Mouse (Mus musculus): ENCODE results near the gene Ttc41. TPM values are rescaled to one million over a fixed set of nuclear protein-coding genes. Genes with fewer than 3 reads are reported as not detected.
"Not testable (repeated sequence)": the region's sequence is repeated elsewhere in the genome, so short reads cannot be mapped to it uniquely, and the experiment has no call there.

Ttc41 gene
- 0.53 and 0.59 TPM in 2 replicates for polyA plus RNA-seq (2015; fragmentation: Nextera tagmentation; extraction: Ambion mirVana)

GRCm38 (mm10) chr10:86705318-86705921 lies at the start of gene Ttc41, which contains the start of gene Hsp90b1:
Ttc41 (plus strand) TSS chr10:86705811.
Hsp90b1 (minus strand) TSS chr10:86705509.
- peak; percentile 96 for ATAC-seq (ENCODE audit: insufficient read depth)
- H3K4me3 ChIP-seq (replicated peaks): peak within 1 kb of the TSS; percentile 77
- H3K9ac ChIP-seq: peak within 1 kb of the TSS; percentile 93
- H3K4me1 ChIP-seq (replicated peaks): peaks cover 56% of the 10 kb centered on the region
- H3K27ac ChIP-seq (replicated peaks): peak within 1 kb of the TSS; percentile 89
- H3K36me3 ChIP-seq (replicated peaks): peaks cover 32% of the 10 kb centered on the region
- H3K27me3 ChIP-seq: no peaks in the 10 kb centered on the region
- no peaks in the 10 kb centered on the region for H3K9me3 ChIP-seq (replicated peaks)
- WGBS (ENCODE audit: insufficient replicate concordance): under 1% methylated on average over 51 of the region's 51 CpGs
- H3K4me2 ChIP-seq: peak within 1 kb of the TSS; percentile 89

- WGBS (ENCODE audit: insufficient replicate concordance): 64% methylated on average over 4 of the region's 4 CpGs
- not testable (repeated sequence) for H3K4me1 ChIP-seq (replicated peaks)
Measured at GRCm38 (mm10) chr10:86670550-86670949, 35.1 kb upstream of the Ttc41 start.

GRCm38 (mm10) chr10:86684797-86685178 lies 20.8 kb upstream of the Ttc41 start:
- WGBS (ENCODE audit: insufficient replicate concordance): 28% methylated on average over 2 of the region's 2 CpGs
- H3K4me1 ChIP-seq (replicated peaks); H3K27ac ChIP-seq (replicated peaks); H3K27me3 ChIP-seq; H3K36me3 ChIP-seq (replicated peaks); H3K9ac ChIP-seq; ATAC-seq (ENCODE audit: insufficient read depth); H3K9me3 ChIP-seq (replicated peaks): not testable (repeated sequence)
- H3K4me2 ChIP-seq: peak overlapping the region; percentile 87
- H3K4me3 ChIP-seq (replicated peaks): peak overlapping the region; percentile 74

More at GRCm38 (mm10) chr10:86670550-86670949, 35.1 kb upstream of the Ttc41 start:
- not testable (repeated sequence) for H3K36me3 ChIP-seq (replicated peaks); H3K9ac ChIP-seq; H3K4me3 ChIP-seq (replicated peaks); H3K27ac ChIP-seq (replicated peaks); H3K4me2 ChIP-seq; H3K27me3 ChIP-seq; H3K9me3 ChIP-seq (replicated peaks); ATAC-seq (ENCODE audit: insufficient read depth)

- H3K4me2 ChIP-seq: peak overlapping the region; percentile 87
- under 1% methylated on average over 53 of the region's 53 CpGs for WGBS (ENCODE audit: insufficient replicate concordance)
- ATAC-seq (ENCODE audit: insufficient read depth): peak; percentile 89
Measured at GRCm38 (mm10) chr10:86685179-86686016, 20.2 kb upstream of the Ttc41 start.

GRCm38 (mm10) chr10:86686017-86686360 lies 19.6 kb upstream of the Ttc41 start:
- WGBS (ENCODE audit: insufficient replicate concordance): 18% methylated on average over 9 of the region's 9 CpGs
- H3K9ac ChIP-seq: peak overlapping the region; percentile 77
- H3K4me2 ChIP-seq: peak overlapping the region; percentile 87
- not testable (repeated sequence) for H3K4me1 ChIP-seq (replicated peaks); H3K27ac ChIP-seq (replicated peaks); H3K9me3 ChIP-seq (replicated peaks); H3K27me3 ChIP-seq; ATAC-seq (ENCODE audit: insufficient read depth)
- peak overlapping the region; percentile 74 for H3K4me3 ChIP-seq (replicated peaks)
- peaks cover 13% of the 10 kb centered on the region for H3K36me3 ChIP-seq (replicated peaks)

More at GRCm38 (mm10) chr10:86685179-86686016, 20.2 kb upstream of the Ttc41 start:
- not testable (repeated sequence) for H3K4me1 ChIP-seq (replicated peaks); H3K27me3 ChIP-seq; H3K36me3 ChIP-seq (replicated peaks); H3K9me3 ChIP-seq (replicated peaks)
- Histone ChIP-seq H3K27ac (replicated peaks) (peak overlapping the region; percentile 75), H3K4me3 (replicated peaks) (peak overlapping the region; percentile 74), H3K9ac (peak overlapping the region; percentile 77)

GRCm38 (mm10) chr10:86700251-86700650 lies 5.4 kb upstream of the Ttc41 start:
- H3K4me2 ChIP-seq: peak overlapping the region; percentile 18
- WGBS (ENCODE audit: insufficient replicate concordance): 54% methylated on average over 3 of the region's 3 CpGs
- H3K9me3 ChIP-seq (replicated peaks): no peaks in the 10 kb centered on the region
- ATAC-seq (ENCODE audit: insufficient read depth): no peak
- H3K4me1 ChIP-seq (replicated peaks): peaks cover 48% of the 10 kb centered on the region
- peaks cover 72% of the 10 kb centered on the region for H3K36me3 ChIP-seq (replicated peaks)
- no peak overlapping the region for H3K9ac ChIP-seq
- H3K27ac ChIP-seq (replicated peaks): no peak overlapping the region
- no peak overlapping the region for H3K4me3 ChIP-seq (replicated peaks)
- H3K27me3 ChIP-seq: no peaks in the 10 kb centered on the region

- Histone ChIP-seq H3K4me2 (peak overlapping the region; percentile 18), H3K27me3 (no peaks in the 10 kb centered on the region), H3K36me3 (replicated peaks) (peaks cover 65% of the 10 kb centered on the region), H3K4me3 (replicated peaks) (no peak overlapping the region), H3K9me3 (replicated peaks) (no peaks in the 10 kb centered on the region), H3K9ac (no peak overlapping the region), H3K27ac (replicated peaks) (no peak overlapping the region), H3K4me1 (replicated peaks) (peaks cover 48% of the 10 kb centered on the region)
- WGBS (ENCODE audit: insufficient replicate concordance): 47% methylated on average over 3 of the region's 3 CpGs
- no peak for ATAC-seq (ENCODE audit: insufficient read depth)
Measured at GRCm38 (mm10) chr10:86700973-86701372, 4.6 kb upstream of the Ttc41 start.

GRCm38 (mm10) chr10:86702312-86702920 lies 3.2 kb upstream of the Ttc41 start:
- 68% methylated on average over 4 of the region's 4 CpGs for WGBS (ENCODE audit: insufficient replicate concordance)
- Histone ChIP-seq H3K36me3 (replicated peaks) (peaks cover 59% of the 10 kb centered on the region), H3K4me1 (replicated peaks) (peaks cover 59% of the 10 kb centered on the region), H3K9me3 (replicated peaks) (no peaks in the 10 kb centered on the region), H3K9ac (no peak overlapping the region), H3K4me2 (peak overlapping the region; percentile 89; the same call in 1 of the 2 replicates), H3K4me3 (replicated peaks) (0 out of 2 replicates have a peak overlapping the region, but pooled peaks have one; percentile 77), H3K27me3 (no peaks in the 10 kb centered on the region), H3K27ac (replicated peaks) (no peak overlapping the region)
- ATAC-seq (ENCODE audit: insufficient read depth): no peak

GRCm38 (mm10) chr10:86703375-86703774 lies 2.2 kb upstream of the Ttc41 start:
- no peaks in the 10 kb centered on the region for H3K9me3 ChIP-seq (replicated peaks)
- peak overlapping the region; percentile 93 for H3K9ac ChIP-seq
- no peak overlapping the region for H3K27ac ChIP-seq (replicated peaks)
- no peak for ATAC-seq (ENCODE audit: insufficient read depth)
- H3K27me3 ChIP-seq: no peaks in the 10 kb centered on the region
- peak overlapping the region; percentile 77 for H3K4me3 ChIP-seq (replicated peaks)
- peaks cover 49% of the 10 kb centered on the region for H3K36me3 ChIP-seq (replicated peaks)
- 62% methylated on average over 4 of the region's 4 CpGs for WGBS (ENCODE audit: insufficient replicate concordance)
- H3K4me2 ChIP-seq: peak overlapping the region; percentile 89
- H3K4me1 ChIP-seq (replicated peaks): peaks cover 64% of the 10 kb centered on the region

GRCm38 (mm10) chr10:86704141-86704540 lies 1.5 kb upstream of the Ttc41 start:
- no peaks in the 10 kb centered on the region for H3K9me3 ChIP-seq (replicated peaks)
- H3K36me3 ChIP-seq (replicated peaks): peaks cover 43% of the 10 kb centered on the region
- WGBS (ENCODE audit: insufficient replicate concordance): under 1% methylated on average over 8 of the region's 8 CpGs
- peak overlapping the region; percentile 89 for H3K4me2 ChIP-seq
- peak overlapping the region; percentile 80 for H3K27ac ChIP-seq (replicated peaks)
- H3K27me3 ChIP-seq: no peaks in the 10 kb centered on the region
- H3K9ac ChIP-seq: peak overlapping the region; percentile 93
- peaks cover 61% of the 10 kb centered on the region for H3K4me1 ChIP-seq (replicated peaks)
- ATAC-seq (ENCODE audit: insufficient read depth): no peak
- H3K4me3 ChIP-seq (replicated peaks): peak overlapping the region; percentile 77

All from liver, embryonic 15.5 days (tissue).